Mouse (Mus musculus) skeletal muscle tissue, adult 2 months (tissue): ENCODE results near the gene Drd4.

ENCODE experiments used
- DNase-seq: peaks from one replicate; pipeline ENCODE4 v3.0.0-alpha.2; 2012; ENCODE audit warnings: low read depth, low spot score

The Drd4 gene

DNA sequence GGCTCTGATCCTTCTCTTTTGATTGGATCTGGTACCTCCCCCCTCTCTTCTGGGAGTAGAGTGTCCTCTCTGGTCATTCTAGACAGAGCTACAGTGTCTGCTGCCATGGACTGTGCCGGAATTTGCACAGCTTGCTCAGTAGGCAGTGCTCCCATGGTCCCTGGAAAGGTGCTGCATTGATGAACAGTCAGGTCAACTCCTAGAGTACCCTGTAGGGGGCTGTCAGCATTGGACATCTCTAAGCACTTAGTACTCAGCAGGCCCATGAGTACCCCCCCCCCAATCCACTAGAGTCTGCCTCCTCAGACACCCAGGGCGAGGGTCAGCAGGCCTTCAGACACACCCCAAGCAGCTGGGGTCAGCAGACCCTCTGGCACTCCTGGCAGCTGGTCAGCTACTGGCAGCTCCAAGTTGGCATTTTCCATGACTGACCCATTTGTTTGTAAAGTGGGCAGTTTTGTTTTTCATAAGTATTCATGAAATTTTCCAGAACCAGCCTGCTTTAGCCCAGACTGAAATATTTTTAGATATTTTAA lies 43.3 kb downstream of the Drd4 start:
- DNase-seq: no peak

DNA sequence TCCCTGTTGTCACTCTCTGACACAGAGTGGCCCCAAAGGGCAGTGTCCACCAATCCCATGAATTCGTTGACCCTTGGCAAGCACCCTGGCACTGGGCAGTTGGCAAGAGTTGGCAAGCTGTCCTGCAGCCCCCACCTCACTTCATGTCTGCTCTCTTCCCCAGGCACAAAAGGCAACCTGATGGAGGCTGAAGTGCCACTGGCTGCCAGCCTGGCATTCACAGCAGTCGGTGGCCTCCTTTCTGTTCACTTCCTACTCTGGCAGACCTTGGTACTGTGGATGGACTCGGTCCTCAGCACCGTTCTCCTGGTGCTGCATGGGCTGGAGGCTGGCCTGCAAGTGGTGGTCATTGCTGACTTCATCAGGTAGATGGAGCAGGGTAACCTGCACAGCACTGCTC lies 43.9 kb downstream of the Drd4 start:
- DNase-seq: no peak

DNA sequence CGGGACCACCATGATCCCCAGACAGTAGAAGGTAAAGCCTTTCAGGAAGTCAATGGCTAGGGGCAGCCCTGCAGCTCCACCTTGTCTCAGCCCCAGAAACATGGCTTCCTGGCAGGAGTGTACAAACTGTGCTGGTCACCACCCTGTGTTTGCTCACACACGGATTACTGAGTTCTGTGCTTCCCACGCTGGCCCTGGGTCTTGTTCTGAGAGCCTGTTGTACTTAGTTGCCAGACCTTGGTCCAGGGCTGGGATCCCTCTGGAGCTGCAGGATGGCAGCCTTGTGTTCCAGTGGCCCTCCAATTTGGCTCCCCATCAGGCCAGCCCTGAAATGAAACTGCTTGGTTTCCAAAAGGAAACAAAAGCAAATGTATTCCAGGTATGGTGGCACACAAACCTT lies 44.5 kb downstream of the Drd4 start:
- DNase-seq: no peak

DNA sequence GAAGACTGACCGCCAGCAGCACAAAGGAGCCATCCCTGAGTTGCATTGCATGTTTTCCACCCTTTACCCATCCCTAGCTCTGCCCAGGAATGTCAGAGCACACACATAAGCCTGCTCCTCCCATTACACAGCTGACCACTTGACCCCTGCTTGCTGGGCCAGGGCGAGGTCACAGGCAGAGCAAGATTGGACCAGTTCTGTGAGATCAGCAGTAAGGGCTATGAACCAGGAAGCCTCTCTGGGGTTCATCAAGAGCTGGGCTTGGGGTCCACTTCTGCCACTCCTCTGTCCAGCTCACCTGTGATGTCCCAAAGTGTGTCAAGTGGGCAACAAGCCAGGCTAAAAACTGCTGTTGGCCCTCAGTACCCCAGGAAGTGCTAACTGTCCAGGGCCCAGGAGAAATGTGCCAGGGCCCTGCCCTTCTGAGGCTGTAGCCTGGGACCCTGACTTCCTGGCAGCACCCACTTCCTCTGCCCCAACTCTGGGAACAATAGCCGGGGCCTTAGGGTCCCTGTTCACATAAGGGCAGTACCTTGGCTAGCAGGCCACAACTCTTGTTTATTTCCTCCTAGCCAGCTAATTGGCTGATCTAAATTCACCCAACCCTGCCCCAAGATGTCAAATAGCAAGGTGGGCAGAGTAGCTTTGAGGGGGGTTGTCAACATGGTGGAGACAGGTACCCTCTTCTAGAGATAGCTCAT lies 46.1 kb downstream of the Drd4 start:
- DNase-seq: no peak

DNA sequence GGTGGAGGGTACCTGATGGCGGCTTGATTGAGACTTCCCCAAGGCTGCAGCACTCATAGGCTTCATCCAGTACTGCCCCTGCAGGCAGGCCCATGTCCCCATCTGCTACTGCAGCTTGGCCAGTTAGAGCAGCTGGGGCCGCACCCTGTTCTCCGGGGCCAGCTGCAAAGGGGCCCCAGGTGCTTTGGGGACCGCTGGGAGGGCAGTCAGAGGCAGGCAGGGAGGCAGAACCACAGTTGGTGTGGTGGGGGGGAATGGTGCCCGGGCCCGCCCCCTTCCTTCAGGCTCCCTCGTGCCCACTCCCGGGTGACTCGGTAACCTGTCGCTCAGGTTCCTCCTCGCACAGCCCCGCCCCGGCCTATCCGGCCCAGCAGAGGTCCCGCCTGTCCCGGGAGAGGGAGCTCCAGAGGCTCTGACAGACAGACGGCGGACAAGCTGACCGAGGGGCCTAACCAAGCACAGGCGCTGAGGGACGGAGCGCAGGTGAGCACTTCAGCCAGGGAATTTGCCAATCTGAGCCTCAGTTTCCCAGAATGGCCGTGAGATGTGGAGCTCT lies 46.8 kb downstream of the Drd4 start, which contains the start of gene Eps8l2:
Gene Eps8l2, plus strand, starts transcription at position 305 of the 556 bp plus-strand sequence.
- DNase-seq: no peak

DNA sequence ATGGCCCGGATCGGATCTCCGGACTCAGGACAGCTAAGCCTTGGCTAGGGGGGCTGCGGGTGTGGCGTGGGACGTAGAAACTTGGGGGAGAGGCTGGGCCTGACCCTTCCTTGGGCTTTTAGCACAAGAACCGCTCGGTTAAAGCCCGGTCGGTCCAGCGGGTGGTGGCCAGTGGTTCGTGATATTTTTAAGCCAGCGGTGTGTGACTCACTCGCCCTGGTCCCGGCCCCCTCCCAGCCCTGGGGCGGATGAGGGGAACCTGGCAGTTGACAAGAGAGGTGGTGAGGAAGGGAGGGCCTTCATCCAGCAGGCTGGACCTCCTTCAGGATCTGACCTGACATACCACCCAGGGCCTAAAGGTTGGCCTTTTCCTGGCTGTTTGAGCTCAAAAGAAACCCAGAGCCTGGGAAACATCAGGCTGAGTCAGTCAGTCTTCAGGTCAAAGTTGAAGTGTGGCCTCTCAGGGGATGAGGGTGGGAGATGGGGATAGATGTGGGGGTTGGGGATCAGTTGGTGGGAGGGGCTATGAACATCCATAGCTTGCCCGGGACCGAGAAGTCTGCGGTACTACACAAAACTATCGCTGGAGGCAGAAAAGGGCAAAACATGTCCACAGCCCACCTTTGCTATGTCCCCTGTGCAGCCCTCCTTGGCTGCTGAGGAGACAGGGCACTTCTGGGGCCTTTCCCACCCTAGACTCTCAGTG lies 47.6 kb downstream of the Drd4 start:
- no peak for DNase-seq

DNA sequence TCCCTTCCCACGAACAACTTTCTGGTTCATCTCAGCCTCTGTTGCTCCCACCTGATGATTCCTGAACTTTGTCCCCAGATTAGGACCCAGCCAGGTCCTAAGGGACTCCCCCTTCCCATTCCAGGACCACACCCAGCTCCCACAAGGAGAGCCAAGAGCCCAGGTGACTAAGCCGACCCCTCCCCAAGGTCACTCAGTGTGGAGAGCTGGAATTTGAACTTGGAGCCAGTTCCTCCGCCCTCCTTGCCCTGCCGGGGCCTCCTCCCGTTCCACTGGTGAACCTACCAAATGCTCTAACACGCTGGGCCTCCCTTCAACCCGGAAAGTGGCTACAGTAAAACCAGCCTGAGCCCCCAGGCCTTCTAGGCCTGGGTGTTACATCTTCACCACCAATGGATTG lies 48.2 kb downstream of the Drd4 start:
- no peak for DNase-seq

DNA sequence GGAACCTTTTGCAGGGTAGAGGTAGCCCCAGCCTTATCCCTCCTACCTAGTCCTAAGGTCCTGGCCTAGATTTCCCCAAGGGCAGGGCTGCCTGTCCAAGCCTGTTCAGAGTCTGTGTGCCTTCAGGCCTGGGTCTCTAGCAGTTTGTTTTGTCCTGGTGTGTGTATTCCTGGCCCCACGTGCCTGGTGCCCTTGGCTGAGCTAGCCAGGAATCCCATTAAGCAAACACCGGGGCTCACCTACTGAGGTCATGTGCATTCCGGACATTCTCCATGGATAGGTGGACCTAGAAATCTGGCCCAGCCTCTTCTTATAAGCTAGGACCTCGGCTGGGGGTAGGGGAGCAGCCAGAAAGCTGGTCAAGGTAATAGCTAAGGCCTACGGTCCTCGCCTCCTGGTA lies 48.7 kb downstream of the Drd4 start:
- no peak for DNase-seq

DNA sequence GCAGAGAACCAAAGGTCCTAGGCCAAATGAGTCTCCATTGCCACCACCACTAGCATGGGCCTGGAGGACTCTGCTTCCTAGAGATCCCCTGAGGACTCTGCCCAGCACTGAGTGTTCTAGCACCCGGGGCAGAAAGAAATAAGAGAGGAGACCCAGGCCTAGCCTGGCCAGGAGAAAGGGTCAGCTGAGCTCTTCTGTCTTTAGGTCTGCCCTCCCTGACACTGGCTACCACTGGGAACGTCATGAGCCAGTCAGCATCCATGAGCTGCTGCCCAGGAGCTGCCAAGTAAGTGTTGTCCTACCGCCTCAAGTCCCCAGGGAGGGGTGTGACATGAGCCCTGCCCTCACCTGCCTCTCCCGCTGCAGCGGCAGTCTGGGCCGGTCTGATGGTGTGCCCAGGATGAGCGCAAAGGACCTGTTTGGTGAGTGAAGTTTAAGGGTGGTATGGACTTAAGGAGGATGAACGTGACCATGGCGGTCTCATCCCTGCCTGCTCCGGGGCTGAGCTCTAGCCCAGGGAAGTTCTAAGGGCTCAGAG lies 50.0 kb downstream of the Drd4 start:
- DNase-seq: no peak

DNA sequence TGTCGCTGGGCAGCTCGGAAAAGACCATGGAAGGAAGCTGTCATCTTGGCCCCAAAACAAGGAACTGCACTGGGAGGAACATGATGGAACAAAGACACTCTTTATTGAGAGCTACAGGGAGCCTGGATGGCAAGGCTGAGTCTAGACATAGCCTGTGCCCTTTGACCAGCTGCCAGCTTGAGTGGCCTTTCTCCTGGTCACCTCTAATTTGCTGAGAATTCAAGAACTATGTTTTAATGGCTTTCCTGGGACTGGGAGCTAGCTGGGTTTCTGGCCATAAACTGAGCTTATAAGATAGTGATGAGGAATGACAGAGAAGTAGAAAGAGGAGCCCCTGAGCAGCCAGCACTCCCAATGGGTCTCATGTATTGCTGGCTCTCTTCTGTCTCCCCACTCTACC lies 51.4 kb downstream of the Drd4 start:
- no peak for DNase-seq

DNA sequence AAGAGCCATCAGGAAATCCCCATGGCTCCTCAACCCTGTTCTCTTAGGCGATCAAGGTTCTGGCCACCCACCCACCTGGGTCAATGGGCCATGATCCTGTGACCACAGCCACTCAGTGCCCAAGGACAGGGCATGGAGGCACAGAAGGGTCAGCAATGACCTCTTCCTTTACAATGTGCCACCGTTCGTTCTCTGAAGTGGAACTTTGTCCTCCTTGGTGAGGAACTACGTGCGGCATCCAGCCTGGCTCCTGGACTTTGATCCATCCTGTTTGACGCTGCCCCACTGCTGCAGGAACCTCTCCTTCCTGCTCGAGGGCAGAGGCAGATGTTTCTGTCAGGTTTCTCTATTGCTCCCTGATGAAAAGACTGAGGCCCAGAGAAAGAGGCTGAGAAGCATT lies 51.9 kb downstream of the Drd4 start:
- no peak for DNase-seq

DNA sequence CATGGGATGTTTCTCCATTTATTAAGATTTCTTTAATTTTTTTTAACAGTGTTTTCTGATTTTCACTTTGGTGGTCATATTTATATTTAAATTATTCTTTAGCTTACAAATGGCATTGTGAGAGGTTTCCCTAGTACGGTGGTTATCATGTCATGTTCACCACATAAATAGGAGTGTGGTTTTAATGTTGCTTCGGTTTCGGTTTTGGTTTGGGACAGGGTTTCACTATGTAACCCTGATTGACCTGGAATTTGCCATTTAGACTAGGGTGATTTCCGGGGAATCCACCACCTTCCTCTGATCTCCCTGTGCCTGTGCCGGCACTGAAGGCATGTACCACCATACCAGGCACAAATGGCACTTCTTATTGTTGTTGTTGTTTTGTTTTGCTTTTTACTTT lies 53.0 kb downstream of the Drd4 start:
- DNase-seq: no peak
